Mouse (Mus musculus): ENCODE data around the gene Gstm3. TPM values are rescaled to one million over a fixed set of nuclear protein-coding genes. Genes with fewer than 3 reads are reported as not detected.
A peak's percentile ranks its signal among the peaks of the same experiment; 100 is the strongest.

The Gstm3 gene
- polyA plus RNA-seq, 1 experiment from 2014 or later: 7.7 TPM

GRCm38 (mm10) chr3:107931134-107931533 lies 37.9 kb downstream of the Gstm3 start:
- Histone ChIP-seq H3K9ac (ENCODE audit: low read depth, low read length) (no peak overlapping the region), H3K4me1 (replicated peaks; ENCODE audit: control insufficient read depth, insufficient read depth, low read length) (no peaks in the 10 kb centered on the region), H3K27me3 (replicated peaks; ENCODE audit: control insufficient read depth, insufficient read depth, low read length) (no peaks in the 10 kb centered on the region), H3K27ac (ENCODE audit: low read depth, low read length) (no peak overlapping the region), H3K36me3 (ENCODE audit: control insufficient read depth, insufficient read depth, low read length) (no peaks in the 10 kb centered on the region), H3K4me2 (peak overlapping the region; percentile 62), H3K4me3 (ENCODE audit: low read depth, low read length) (peak overlapping the region; percentile 34), H3K9me3 (ENCODE audit: control insufficient read depth, low read length) (no peaks in the 10 kb centered on the region)
- ATAC-seq (replicated peaks; ENCODE audit: low FRiP score) (peak; percentile 6; the same call in 1 of the 2 replicates), DNase-seq (ENCODE audit: low spot score) (no peak)
- WGBS: 68% methylated on average over 2 of the region's 2 CpGs

DNA sequence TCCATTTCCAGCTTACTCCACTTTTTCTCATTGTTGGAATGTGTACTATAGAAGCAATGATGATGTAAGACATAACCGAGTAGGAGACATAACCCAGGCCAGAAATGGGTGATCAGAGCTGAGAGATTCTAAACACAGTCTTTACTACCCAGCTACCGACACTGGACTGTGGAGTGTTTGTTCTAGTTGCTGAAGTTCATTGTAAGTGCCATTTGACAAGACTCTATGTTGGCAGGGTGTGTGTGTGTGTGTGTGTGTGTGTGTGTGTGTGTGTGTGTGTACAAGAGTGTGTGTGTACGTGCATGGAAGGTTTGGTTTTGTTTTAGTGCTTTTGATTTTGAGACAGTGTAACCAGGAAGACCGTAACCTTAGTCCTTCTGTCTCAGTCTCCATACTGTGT lies 39.4 kb downstream of the Gstm3 start:
- no peak for DNase-seq (ENCODE audit: low spot score)
- Histone ChIP-seq H3K36me3 (ENCODE audit: control insufficient read depth, insufficient read depth, low read length) (no peaks in the 10 kb centered on the region), H3K27me3 (replicated peaks; ENCODE audit: control insufficient read depth, insufficient read depth, low read length) (no peaks in the 10 kb centered on the region), H3K4me3 (ENCODE audit: low read depth, low read length) (no peak overlapping the region), H3K27ac (ENCODE audit: low read depth, low read length) (no peak overlapping the region), H3K9ac (ENCODE audit: low read depth, low read length) (no peak overlapping the region), H3K4me2 (no peak overlapping the region), H3K4me1 (replicated peaks; ENCODE audit: control insufficient read depth, insufficient read depth, low read length) (no peaks in the 10 kb centered on the region), H3K9me3 (ENCODE audit: control insufficient read depth, low read length) (no peaks in the 10 kb centered on the region)
- no peak for ATAC-seq (replicated peaks; ENCODE audit: low FRiP score)
- 86% methylated on average over 4 of the region's 4 CpGs for WGBS

- DNase-seq (ENCODE audit: low spot score): no peak
- no peak overlapping the region for H3K27ac ChIP-seq (ENCODE audit: low read depth, low read length)
- H3K36me3 ChIP-seq (ENCODE audit: control insufficient read depth, insufficient read depth, low read length): no peaks in the 10 kb centered on the region
- no peak overlapping the region for H3K9ac ChIP-seq (ENCODE audit: low read depth, low read length)
- no peak overlapping the region for H3K4me3 ChIP-seq (ENCODE audit: low read depth, low read length)
- no peak for ATAC-seq (replicated peaks; ENCODE audit: low FRiP score)
- no peaks in the 10 kb centered on the region for H3K4me1 ChIP-seq (replicated peaks; ENCODE audit: control insufficient read depth, insufficient read depth, low read length)
- 73% methylated on average over 4 of the region's 4 CpGs for whole genome bisulfite sequencing
- no peak overlapping the region for H3K4me2 ChIP-seq
- H3K27me3 ChIP-seq (replicated peaks; ENCODE audit: control insufficient read depth, insufficient read depth, low read length): no peaks in the 10 kb centered on the region
- H3K9me3 ChIP-seq (ENCODE audit: control insufficient read depth, low read length): no peaks in the 10 kb centered on the region
These were observed 39.8 kb downstream of the Gstm3 start for GRCm38 (mm10) chr3:107929243-107929642.

GRCm38 (mm10) chr3:107928691-107929090 lies 40.4 kb downstream of the Gstm3 start:
- H3K27me3 ChIP-seq (replicated peaks; ENCODE audit: control insufficient read depth, insufficient read depth, low read length): no peaks in the 10 kb centered on the region
- H3K9ac ChIP-seq (ENCODE audit: low read depth, low read length): no peak overlapping the region
- H3K36me3 ChIP-seq (ENCODE audit: control insufficient read depth, insufficient read depth, low read length): no peaks in the 10 kb centered on the region
- no peak for DNase-seq (ENCODE audit: low spot score)
- H3K27ac ChIP-seq (ENCODE audit: low read depth, low read length): no peak overlapping the region
- no peaks in the 10 kb centered on the region for H3K4me1 ChIP-seq (replicated peaks; ENCODE audit: control insufficient read depth, insufficient read depth, low read length)
- H3K4me2 ChIP-seq: no peak overlapping the region
- 84% methylated on average over 11 of the region's 11 CpGs for WGBS
- ATAC-seq (replicated peaks; ENCODE audit: low FRiP score): no peak
- no peaks in the 10 kb centered on the region for H3K9me3 ChIP-seq (ENCODE audit: control insufficient read depth, low read length)
- no peak overlapping the region for H3K4me3 ChIP-seq (ENCODE audit: low read depth, low read length)

DNA sequence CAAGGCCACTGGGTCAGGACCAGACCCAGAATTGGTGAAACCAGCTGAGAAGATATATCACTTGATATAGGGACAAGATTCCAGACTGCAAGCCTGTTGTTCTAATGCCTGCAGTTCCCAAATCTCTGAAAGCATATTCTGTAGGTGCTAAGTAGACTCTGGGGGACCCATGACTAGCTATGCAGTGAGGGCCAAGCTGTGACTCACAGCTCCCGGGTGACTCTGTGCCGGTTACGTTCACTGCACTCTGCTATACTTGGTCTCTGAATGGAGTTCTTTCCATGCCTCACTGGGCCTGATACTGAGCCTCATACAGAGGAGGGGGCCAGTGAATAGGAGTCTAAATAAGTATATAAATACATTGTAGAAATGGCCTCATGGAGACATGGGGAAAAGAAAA lies 41.2 kb downstream of the Gstm3 start:
- WGBS: 90% methylated on average over 3 of the region's 3 CpGs
- DNase-seq (ENCODE audit: low spot score): no peak
- Histone ChIP-seq H3K27me3 (replicated peaks; ENCODE audit: control insufficient read depth, insufficient read depth, low read length) (no peaks in the 10 kb centered on the region), H3K4me2 (no peak overlapping the region), H3K4me3 (ENCODE audit: low read depth, low read length) (no peak overlapping the region), H3K4me1 (replicated peaks; ENCODE audit: control insufficient read depth, insufficient read depth, low read length) (no peaks in the 10 kb centered on the region), H3K36me3 (ENCODE audit: control insufficient read depth, insufficient read depth, low read length) (no peaks in the 10 kb centered on the region), H3K27ac (ENCODE audit: low read depth, low read length) (no peak overlapping the region), H3K9me3 (ENCODE audit: control insufficient read depth, low read length) (no peaks in the 10 kb centered on the region), H3K9ac (ENCODE audit: low read depth, low read length) (no peak overlapping the region)
- no peak for ATAC-seq (replicated peaks; ENCODE audit: low FRiP score)

GRCm38 (mm10) chr3:107925335-107925734 lies 43.7 kb downstream of the Gstm3 start:
- no peak for ATAC-seq (replicated peaks; ENCODE audit: low FRiP score)
- Histone ChIP-seq H3K36me3 (ENCODE audit: control insufficient read depth, insufficient read depth, low read length) (no peaks in the 10 kb centered on the region), H3K4me2 (no peak overlapping the region)

DNA sequence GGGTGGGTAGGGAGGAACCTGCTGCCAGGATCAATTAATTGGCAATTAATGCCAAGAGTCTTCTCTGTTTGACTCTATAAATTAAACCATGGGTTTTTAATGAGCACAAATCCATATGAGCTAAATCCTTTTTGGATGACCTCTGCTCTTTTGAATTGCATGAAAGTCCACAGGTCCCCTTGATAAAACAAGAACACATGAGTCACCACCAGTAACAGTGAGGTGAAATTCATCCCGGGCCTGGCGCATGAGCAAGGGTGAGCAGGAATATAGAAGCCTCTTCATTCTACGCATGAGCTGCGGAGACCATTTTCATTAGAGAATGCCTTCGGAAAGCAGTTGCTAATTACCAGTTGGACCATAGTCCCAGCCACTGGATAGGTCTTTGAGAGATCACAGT lies 48.7 kb downstream of the Gstm3 start:
- no peak overlapping the region for H3K27ac ChIP-seq (ENCODE audit: low read depth, low read length)
- no peak overlapping the region for H3K4me2 ChIP-seq
- H3K9me3 ChIP-seq (ENCODE audit: control insufficient read depth, low read length): no peaks in the 10 kb centered on the region
- no peak for ATAC-seq (replicated peaks; ENCODE audit: low FRiP score)
- H3K27me3 ChIP-seq (replicated peaks; ENCODE audit: control insufficient read depth, insufficient read depth, low read length): no peaks in the 10 kb centered on the region
- H3K4me3 ChIP-seq (ENCODE audit: low read depth, low read length): no peak overlapping the region
- no peak overlapping the region for H3K9ac ChIP-seq (ENCODE audit: low read depth, low read length)
- no peaks in the 10 kb centered on the region for H3K36me3 ChIP-seq (ENCODE audit: control insufficient read depth, insufficient read depth, low read length)
- H3K4me1 ChIP-seq (replicated peaks; ENCODE audit: control insufficient read depth, insufficient read depth, low read length): no peaks in the 10 kb centered on the region
- 81% methylated on average over 5 of the region's 5 CpGs for WGBS
- no peak for DNase-seq (ENCODE audit: low spot score)

More at GRCm38 (mm10) chr3:107925335-107925734, 43.7 kb downstream of the Gstm3 start:
- DNase-seq (ENCODE audit: low spot score): no peak
- Histone ChIP-seq H3K27me3 (replicated peaks; ENCODE audit: control insufficient read depth, insufficient read depth, low read length) (no peaks in the 10 kb centered on the region), H3K4me3 (ENCODE audit: low read depth, low read length) (no peak overlapping the region), H3K9me3 (ENCODE audit: control insufficient read depth, low read length) (no peaks in the 10 kb centered on the region), H3K27ac (ENCODE audit: low read depth, low read length) (no peak overlapping the region), H3K9ac (ENCODE audit: low read depth, low read length) (no peak overlapping the region), H3K4me1 (replicated peaks; ENCODE audit: control insufficient read depth, insufficient read depth, low read length) (no peaks in the 10 kb centered on the region)
- 85% methylated on average over 3 of the region's 3 CpGs for WGBS

DNA sequence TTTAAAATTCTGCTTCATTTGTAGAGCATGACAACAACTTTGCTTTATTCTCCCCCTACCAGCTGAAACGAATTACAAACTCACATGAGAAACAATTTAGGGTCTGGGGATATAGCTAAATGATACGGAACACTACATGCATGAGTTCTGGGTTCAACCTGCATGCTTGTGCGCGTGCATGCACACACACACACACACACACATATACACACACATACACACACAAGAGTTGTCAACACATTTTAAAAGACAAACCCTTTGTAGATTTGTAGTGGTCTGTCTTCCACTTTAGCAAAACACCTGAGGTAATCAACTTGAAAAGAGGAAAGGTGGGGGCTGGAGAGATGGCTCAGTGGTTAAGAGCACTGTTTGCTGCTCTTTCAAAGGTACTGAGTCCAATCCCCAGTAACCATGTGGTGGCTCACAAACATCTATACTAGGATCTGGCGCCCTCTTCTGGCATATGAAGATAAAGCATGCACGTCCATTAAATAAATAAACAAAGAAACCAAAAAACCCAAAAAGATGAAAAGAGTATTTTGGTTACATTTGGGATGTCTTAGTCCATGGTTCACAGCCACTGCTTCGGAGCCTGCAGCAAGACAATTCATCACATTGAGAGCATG lies 51.2 kb downstream of the Gstm3 start:
- Histone ChIP-seq H3K36me3 (ENCODE audit: control insufficient read depth, insufficient read depth, low read length) (no peaks in the 10 kb centered on the region), H3K27me3 (replicated peaks; ENCODE audit: control insufficient read depth, insufficient read depth, low read length) (no peaks in the 10 kb centered on the region), H3K4me2 (no peak overlapping the region), H3K9me3 (ENCODE audit: control insufficient read depth, low read length) (no peaks in the 10 kb centered on the region), H3K4me1 (replicated peaks; ENCODE audit: control insufficient read depth, insufficient read depth, low read length) (no peaks in the 10 kb centered on the region), H3K9ac (ENCODE audit: low read depth, low read length) (no peak overlapping the region), H3K4me3 (ENCODE audit: low read depth, low read length) (no peak overlapping the region), H3K27ac (ENCODE audit: low read depth, low read length) (no peak overlapping the region)
- DNase-seq (ENCODE audit: low spot score) (no peak), ATAC-seq (replicated peaks; ENCODE audit: low FRiP score) (0 out of 2 replicates have a peak, but pooled peaks have one; percentile 49)
- 55% methylated on average over 7 of the region's 7 CpGs for WGBS

GRCm38 (mm10) chr3:107917097-107917496 lies 52.0 kb downstream of the Gstm3 start:
- no peak overlapping the region for H3K4me3 ChIP-seq (ENCODE audit: low read depth, low read length)
- H3K27me3 ChIP-seq (replicated peaks; ENCODE audit: control insufficient read depth, insufficient read depth, low read length): no peaks in the 10 kb centered on the region
- H3K9ac ChIP-seq (ENCODE audit: low read depth, low read length): no peak overlapping the region
- H3K4me2 ChIP-seq: no peak overlapping the region
- no peaks in the 10 kb centered on the region for H3K36me3 ChIP-seq (ENCODE audit: control insufficient read depth, insufficient read depth, low read length)
- WGBS: 66% methylated on average over 3 of the region's 3 CpGs
- no peak overlapping the region for H3K27ac ChIP-seq (ENCODE audit: low read depth, low read length)
- ATAC-seq (replicated peaks; ENCODE audit: low FRiP score) (no peak), DNase-seq (ENCODE audit: low spot score) (no peak)
- no peaks in the 10 kb centered on the region for H3K9me3 ChIP-seq (ENCODE audit: control insufficient read depth, low read length)
- H3K4me1 ChIP-seq (replicated peaks; ENCODE audit: control insufficient read depth, insufficient read depth, low read length): no peaks in the 10 kb centered on the region
